Mouse (Mus musculus): ENCODE results near the gene Mfsd8. TPM values are rescaled to one million over a fixed set of nuclear protein-coding genes. Genes with fewer than 3 reads are reported as not detected.

Gene Mfsd8
- 10 to 100 TPM; 15.1 to 27.0 TPM for polyA plus RNA-seq (2017; shearing (Covaris generic))

DNA sequence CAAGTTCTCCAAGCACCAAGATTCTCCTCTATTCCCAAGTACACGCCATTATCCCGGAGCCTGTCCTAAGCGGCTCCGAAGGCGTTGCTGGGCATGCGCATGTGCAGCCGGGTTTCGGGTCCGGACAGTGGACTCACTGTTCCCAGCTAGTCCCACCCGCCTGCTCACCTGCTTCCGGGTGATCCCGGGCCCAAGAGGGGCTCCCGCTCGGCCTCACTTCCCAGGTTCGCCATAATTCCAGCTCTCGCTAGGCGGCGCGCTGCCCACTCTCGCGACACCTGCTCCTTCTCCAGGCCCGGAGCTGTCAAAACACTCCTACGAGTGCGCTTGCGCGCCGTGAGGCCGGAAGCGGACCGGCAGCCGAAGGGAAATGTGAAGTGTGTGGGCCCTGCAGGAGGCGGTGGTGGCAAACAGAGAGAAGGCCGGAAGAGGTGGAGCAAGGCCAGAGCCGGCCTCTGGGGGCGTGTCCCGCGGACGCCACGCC, at the start of gene Mfsd8:
TSS of gene Mfsd8 (minus strand) at position 414 of the 484 bp plus-strand sequence.

DNA sequence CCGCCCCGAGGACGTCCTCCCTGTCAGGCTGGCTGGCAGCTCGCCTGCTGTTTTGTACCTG, 101 bp upstream of the Mfsd8 start, which contains the start of gene Abhd18:
TSS of gene Abhd18 (plus strand) at position 14 of the 61 bp plus-strand sequence.

DNA sequence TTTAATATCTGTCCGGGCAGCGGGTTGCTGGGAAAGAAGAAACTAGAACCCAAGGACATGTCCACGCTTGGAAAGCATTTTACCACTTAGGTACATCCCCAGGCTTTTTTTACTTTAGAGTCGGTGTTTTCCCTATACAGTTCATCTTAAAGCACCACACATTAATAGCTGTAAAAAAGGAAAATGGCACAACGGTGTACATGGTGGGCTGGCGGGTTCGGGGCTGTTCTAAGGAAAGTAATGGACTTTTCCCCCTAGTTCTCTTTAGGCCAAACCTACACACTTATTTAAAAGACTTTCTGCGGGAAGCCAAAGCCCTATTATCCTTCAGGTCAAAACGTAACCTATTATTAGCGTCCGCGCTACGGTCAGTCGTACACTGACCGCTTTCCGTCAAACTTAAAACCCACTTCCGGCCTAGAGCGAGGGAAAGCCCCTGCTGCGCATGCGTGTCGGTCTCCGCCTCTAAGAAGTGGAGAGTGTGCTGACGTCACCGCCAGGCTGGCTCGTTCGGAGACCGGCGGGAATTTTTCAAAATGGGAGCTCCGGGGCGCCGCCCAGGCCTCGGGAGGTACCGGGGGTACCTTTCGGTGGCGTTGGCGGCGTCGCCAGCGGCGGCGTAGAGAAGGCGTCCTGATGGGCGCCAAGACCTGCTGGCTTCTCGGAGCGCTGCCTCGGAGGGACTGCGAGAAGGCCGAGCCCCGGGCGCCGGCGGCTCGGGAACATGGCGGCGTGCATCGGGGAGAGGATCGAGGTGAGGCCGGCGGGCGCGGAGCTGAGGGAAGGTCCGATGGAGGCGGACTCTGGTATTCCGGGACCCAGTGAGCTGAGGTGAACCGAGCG, 46.9 kb downstream of the Mfsd8 start, which contains the start of gene Plk4:
TSS of gene Plk4 (plus strand) at position 490 of the 843 bp plus-strand sequence.

Other genes starting within 250 kb of the Mfsd8 start
- not detected for gene Slc25a31, start 138.0 kb downstream of the Mfsd8 start, polyA plus RNA-seq (2017; shearing (Covaris generic))
- gene Hspa4l, start 102.4 kb downstream of the Mfsd8 start, polyA plus RNA-seq (2017; shearing (Covaris generic)), result 10 to 100 TPM; 25.5 to 31.6 TPM
- gene Plk4, start 46.9 kb downstream of the Mfsd8 start, polyA plus RNA-seq (2017; shearing (Covaris generic)), result 10 to 100 TPM; 15.1 to 18.8 TPM
- gene Abhd18, start 84 bp upstream of the Mfsd8 start, polyA plus RNA-seq (2017; shearing (Covaris generic)), result 10 to 100 TPM; 10.3 to 14.9 TPM
- gene 1700034I23Rik, start 55.7 kb upstream of the Mfsd8 start, polyA plus RNA-seq (2017; shearing (Covaris generic)), result under 1 TPM; 0.26 to 0.37 TPM
- gene Larp1b, start 102.9 kb upstream of the Mfsd8 start, polyA plus RNA-seq (2017; shearing (Covaris generic)), result 10 to 100 TPM; 26.7 to 43.6 TPM
- 10 to 100 TPM; 21.4 to 23.9 TPM for gene Pgrmc2, start 236.2 kb upstream of the Mfsd8 start, polyA plus RNA-seq (2017; shearing (Covaris generic))